Mouse (Mus musculus) gastrocnemius, adult 8-10 months (tissue): ENCODE results near the gene Wdr11. TPM values are rescaled to one million over a fixed set of nuclear protein-coding genes. Genes with fewer than 3 reads are reported as not detected.

Experiments used
- DNase-seq, 2 experiments: peaks; one replicate each; pipeline ENCODE4 v3.0.0; 2022; ENCODE audit warnings: low spot score in 2 of 2
- total RNA-seq, 4 experiments: library from RNA; stranded (reverse); gene quantifications; 2 replicates each; pipeline ENCODE4 v1.2.4; 2022

The Wdr11 gene
- total RNA-seq, 4 experiments from 2014 or later: 16.3 to 20.7 (median 17.6) TPM

GRCm38 (mm10) chr7:129652901-129653460, 61.3 kb downstream of the Wdr11 start:
- no peak for DNase-seq

GRCm38 (mm10) chr7:129653791-129654271, 62.2 kb downstream of the Wdr11 start:
- DNase-seq: peak; percentile 37 to 38

GRCm38 (mm10) chr7:129654923-129655322, 63.3 kb downstream of the Wdr11 start:
- DNase-seq: no peak

- DNase-seq: no peak
Observed at GRCm38 (mm10) chr7:129655604-129656226, 64.1 kb downstream of the Wdr11 start.

- no peak for DNase-seq
Observed at GRCm38 (mm10) chr7:129657867-129658266, 66.2 kb downstream of the Wdr11 start.

GRCm38 (mm10) chr7:129659755-129660154, 68.1 kb downstream of the Wdr11 start:
- DNase-seq: no peak

GRCm38 (mm10) chr7:129660546-129660945, 68.9 kb downstream of the Wdr11 start:
- DNase-seq: no peak

- DNase-seq: no peak
Observed at GRCm38 (mm10) chr7:129662051-129662789, 70.6 kb downstream of the Wdr11 start.

- no peak for DNase-seq
Observed at GRCm38 (mm10) chr7:129663781-129664505, 72.3 kb downstream of the Wdr11 start.

- no peak for DNase-seq
Observed at GRCm38 (mm10) chr7:129665411-129665810, 73.7 kb downstream of the Wdr11 start.

- no peak for DNase-seq
Observed at GRCm38 (mm10) chr7:129665921-129666320, 74.3 kb downstream of the Wdr11 start.

- no peak for DNase-seq
Observed at GRCm38 (mm10) chr7:129666526-129666925, 74.9 kb downstream of the Wdr11 start.

- DNase-seq: no peak
Observed at GRCm38 (mm10) chr7:129670280-129670679, 78.6 kb downstream of the Wdr11 start.

- DNase-seq: no peak
Observed at GRCm38 (mm10) chr7:129671675-129672651, 80.3 kb downstream of the Wdr11 start.

- no peak for DNase-seq
Observed at GRCm38 (mm10) chr7:129673776-129674175, 82.1 kb downstream of the Wdr11 start.

GRCm38 (mm10) chr7:129674558-129674957, 82.9 kb downstream of the Wdr11 start:
- DNase-seq: no peak

- DNase-seq: no peak
Observed at GRCm38 (mm10) chr7:129675852-129676251, 84.2 kb downstream of the Wdr11 start.

- DNase-seq: no peak
Observed at GRCm38 (mm10) chr7:129677141-129677540, 85.5 kb downstream of the Wdr11 start.

GRCm38 (mm10) chr7:129678431-129678830, 86.8 kb downstream of the Wdr11 start:
- DNase-seq: no peak

GRCm38 (mm10) chr7:129678972-129679371, 87.3 kb downstream of the Wdr11 start:
- no peak for DNase-seq
